Mouse (Mus musculus) MEL (cell line): ENCODE results near the gene Tollip. TPM values are rescaled to one million over a fixed set of nuclear protein-coding genes. Genes with fewer than 3 reads are reported as not detected.

Experiments
- DNase-seq: peaks from one replicate; pipeline ENCODE4 v3.0.0; 2011; ENCODE audit warnings: low read depth, low spot score
- H3K27ac ChIP-seq: 2 replicates; pipeline ENCODE4 v1.5.1; 2012; ENCODE audit warnings: low read depth, mild to moderate bottlenecking, control low read depth, low read length, moderate library complexity; ENCODE audit not compliant: control insufficient read depth
- H3K27me3 ChIP-seq, 2 experiments: fragments of 150-350 bp in 1 of 2; sonication (generic) in 1 of 2; 2 replicates each; pipeline ENCODE4 v1.6.1; 2012; ENCODE audit warnings: low read length in 2 of 2, mild to moderate bottlenecking in 2 of 2, improper control_type of control experiment in 1 of 2, moderate library complexity in 1 of 2; ENCODE audit not compliant: insufficient read depth in 2 of 2, control insufficient read depth in 1 of 2
- H3K36me3 ChIP-seq, 2 experiments: 2 replicates each; pipeline ENCODE4 v1.6.1; 2012 to 2014; ENCODE audit warnings: low read length in 2 of 2, improper control_type of control experiment in 1 of 2, inconsistent platforms in 1 of 2, mild to moderate bottlenecking in 1 of 2; ENCODE audit not compliant: insufficient read depth in 2 of 2, control insufficient read depth in 1 of 2
- H3K4me1 ChIP-seq, 2 experiments: fragments of 150-350 bp in 1 of 2; sonication (generic) in 1 of 2; 2 replicates each; pipeline ENCODE4 v1.6.1; 2012; ENCODE audit warnings: low read length in 2 of 2, improper control_type of control experiment in 1 of 2, mild to moderate bottlenecking in 1 of 2; ENCODE audit not compliant: insufficient read depth in 2 of 2, control insufficient read depth in 1 of 2
- H3K4me3 ChIP-seq, 2 experiments: fragments of 150-350 bp in 1 of 2; sonication (generic) in 1 of 2; 2 replicates each; pipeline ENCODE4 v1.5.1; 2012; ENCODE audit warnings: low read depth in 2 of 2, low read length in 2 of 2, mild to moderate bottlenecking in 2 of 2, moderate library complexity in 2 of 2, control low read depth in 1 of 2, improper control_type of control experiment in 1 of 2; ENCODE audit not compliant: control insufficient read depth in 1 of 2, insufficient read depth in 1 of 2
- H3K79me2 ChIP-seq: 2 replicates; pipeline ENCODE4 v1.6.1; 2012; ENCODE audit warnings: mild to moderate bottlenecking, low read length, moderate library complexity; ENCODE audit not compliant: control insufficient read depth, poor library complexity, insufficient read depth
- H3K9ac ChIP-seq: 2 replicates; pipeline ENCODE4 v1.6.1; 2012; ENCODE audit warnings: low read depth, mild to moderate bottlenecking, control low read depth, low read length, moderate library complexity; ENCODE audit not compliant: control insufficient read depth, poor library complexity, severe bottlenecking
- H3K9me3 ChIP-seq: fragments of 150-350 bp; sonication (generic); replicated peaks from 2 replicates; pipeline ENCODE4 v1.6.1; 2012; ENCODE audit warnings: mild to moderate bottlenecking, low read length, improper control_type of control experiment, moderate library complexity; ENCODE audit not compliant: insufficient read depth
- CHD1 ChIP-seq: IDR thresholded peaks from 2 replicates; pipeline ENCODE4 v1.6.1; 2012; ENCODE audit warnings: low read depth, mild to moderate bottlenecking, inconsistent platforms, low read length, improper control_type of control experiment
- CTCF ChIP-seq, 3 experiments: IDR thresholded peaks in 2 of 3; conservative IDR thresholded peaks in 1 of 3; 2 replicates each; pipeline ENCODE4 v1.5.1; 2011 to 2012; ENCODE audit warnings: low read length in 3 of 3, low read depth in 2 of 3, mild to moderate bottlenecking in 2 of 3, improper control_type of control experiment in 1 of 3, inconsistent platforms in 1 of 3, mixed read lengths in 1 of 3, moderate library complexity in 1 of 3; ENCODE audit not compliant: control insufficient read depth in 1 of 3, insufficient read depth in 1 of 3, poor library complexity in 1 of 3, severe bottlenecking in 1 of 3
- ELF1 ChIP-seq: IDR thresholded peaks from 2 replicates; pipeline ENCODE4 v1.6.1; 2014; ENCODE audit warnings: low read depth, mild to moderate bottlenecking, inconsistent platforms, low read length, improper control_type of control experiment, moderate library complexity
- EP300 ChIP-seq, 2 experiments: IDR thresholded peaks; 2 replicates each; pipeline ENCODE4 v1.6.1; 2011; ENCODE audit warnings: improper control_type of control experiment in 2 of 2, low read length in 2 of 2, low read depth in 1 of 2, mild to moderate bottlenecking in 1 of 2
- ETS1 ChIP-seq: IDR thresholded peaks from 2 replicates; pipeline ENCODE4 v1.6.1; 2012; ENCODE audit warnings: low read depth, mild to moderate bottlenecking, inconsistent platforms, low read length, improper control_type of control experiment, moderate library complexity
- GABPA ChIP-seq: IDR thresholded peaks from 2 replicates; pipeline ENCODE4 v1.6.1; 2012; ENCODE audit warnings: low read depth, mild to moderate bottlenecking, inconsistent platforms, low read length, improper control_type of control experiment, moderate library complexity
- JUND ChIP-seq: IDR thresholded peaks from 2 replicates; pipeline ENCODE4 v1.6.1; 2011; ENCODE audit warnings: low read depth, mild to moderate bottlenecking, improper control_type of control experiment, low read length
- MAZ ChIP-seq: IDR thresholded peaks from 2 replicates; pipeline ENCODE4 v1.6.1; 2012; ENCODE audit warnings: low read depth, mild to moderate bottlenecking, inconsistent platforms, low read length, improper control_type of control experiment
- MXI1 ChIP-seq: IDR thresholded peaks from 2 replicates; pipeline ENCODE4 v1.6.1; 2011; ENCODE audit warnings: mild to moderate bottlenecking, low read depth, low read length, improper control_type of control experiment
- MYB ChIP-seq: IDR thresholded peaks from 2 replicates; pipeline ENCODE4 v1.6.1; 2011; ENCODE audit warnings: mild to moderate bottlenecking, low read depth, low read length, improper control_type of control experiment
- MYC ChIP-seq: IDR thresholded peaks from 2 replicates; pipeline ENCODE4 v1.6.1; 2011; ENCODE audit warnings: low read depth, mild to moderate bottlenecking, low read length, improper control_type of control experiment, moderate library complexity
- NELFE ChIP-seq: IDR thresholded peaks from 2 replicates; pipeline ENCODE4 v1.6.1; 2011; ENCODE audit warnings: low read depth, low read length, improper control_type of control experiment
- NRF1 ChIP-seq: IDR thresholded peaks from 2 replicates; pipeline ENCODE4 v1.6.1; 2014; ENCODE audit warnings: low read depth, mild to moderate bottlenecking, inconsistent platforms, low read length, improper control_type of control experiment, moderate library complexity; ENCODE audit not compliant: poor library complexity, insufficient read depth, severe bottlenecking
- POLR2AphosphoS2 ChIP-seq: IDR thresholded peaks from 2 replicates; pipeline ENCODE4 v1.6.1; 2011; ENCODE audit warnings: low read length, improper control_type of control experiment
- RAD21 ChIP-seq: IDR thresholded peaks from 2 replicates; pipeline ENCODE4 v1.6.1; 2011; ENCODE audit warnings: mild to moderate bottlenecking, low read depth, low read length, improper control_type of control experiment
- USF1 ChIP-seq: IDR thresholded peaks from 2 replicates; pipeline ENCODE4 v1.6.1; 2014; ENCODE audit warnings: low read depth, mild to moderate bottlenecking, inconsistent platforms, low read length, improper control_type of control experiment, moderate library complexity
- ZKSCAN1 ChIP-seq: IDR thresholded peaks from 2 replicates; pipeline ENCODE4 v1.6.1; 2012; ENCODE audit warnings: low read depth, mild to moderate bottlenecking, inconsistent platforms, low read length, improper control_type of control experiment, moderate library complexity
- ZMIZ1 ChIP-seq: IDR thresholded peaks from 2 replicates; pipeline ENCODE4 v1.6.1; 2012; ENCODE audit warnings: low read depth, mild to moderate bottlenecking, inconsistent platforms, low read length, improper control_type of control experiment, moderate library complexity
- ZNF384 ChIP-seq: IDR thresholded peaks from 2 replicates; pipeline ENCODE4 v1.6.1; 2012; ENCODE audit warnings: low read depth, mild to moderate bottlenecking, inconsistent platforms, low read length, improper control_type of control experiment
- polyA plus RNA-seq, 2 experiments: library from polyadenylated mRNA; stranded (reverse) in 1 of 2; unstranded in 1 of 2; fragments of >175 nt in 1 of 2; fragments of >200 nt in 1 of 2; gene quantifications; 2 replicates each; pipeline versions ENCODE4 v1.2.1 to v1.2.4; 2012; ENCODE audit warnings: low replicate concordance in 2 of 2, low read depth in 1 of 2; ENCODE audit not compliant: insufficient read length in 2 of 2, insufficient read depth in 1 of 2, missing spikeins in 1 of 2
- total RNA-seq: library from RNA; depleted of rRNA; stranded (reverse); fragments of 300-350 nt; gene quantifications from 2 replicates; pipeline ENCODE4 v1.2.3, GENCODE M21; 2012

Tollip gene
- total and polyA plus RNA-seq, 3 experiments = 35.6 to 63.8 (median 53.4) TPM

GRCm38 (mm10) chr7:141870553-141870952 lies 47.8 kb downstream of the Tollip start:
- H3K9me3 ChIP-seq = no peaks in the 10 kb centered on the region
- no peaks in the 10 kb centered on the region for H3K36me3 ChIP-seq
- DNase-seq = no peak
- H3K4me3 ChIP-seq = no peak overlapping the region
- no peaks in the 10 kb centered on the region for H3K79me2 ChIP-seq
- no peaks in the 10 kb centered on the region for H3K27me3 ChIP-seq
- no peak overlapping the region for H3K27ac ChIP-seq
- H3K9ac ChIP-seq = no peak overlapping the region
- no peaks in the 10 kb centered on the region for H3K4me1 ChIP-seq
- TF ChIP-seq NRF1 (no peak), ZNF384 (no peak), ETS1 (no peak), RAD21 (peak; percentile 8), EP300 (IDR thresholded peaks at IDR 0.05; ENCODE audit: low read depth in 1 of 2, low read length in 2 of 2) (no peak), JUND (no peak), CTCF (IDR thresholded peaks at IDR 0.05 in 2 of 3, conservative IDR thresholded peaks at IDR 0.05 in 1 of 3; ENCODE audit: control insufficient read depth in 1 of 3, insufficient read depth in 1 of 3, low read depth in 2 of 3, low read length in 3 of 3, poor library complexity in 1 of 3, severe bottlenecking in 1 of 3) (0 out of 6 replicates have a peak, but pooled peaks of 2 of the 3 experiments have one; percentile 3 to 16), MAZ (no peak)

- no peaks in the 10 kb centered on the region for H3K36me3 ChIP-seq
- H3K79me2 ChIP-seq = no peaks in the 10 kb centered on the region
- no peak overlapping the region for H3K9ac ChIP-seq
- H3K4me1 ChIP-seq = no peaks in the 10 kb centered on the region
- no peak overlapping the region for H3K27ac ChIP-seq
- H3K4me3 ChIP-seq = no peak overlapping the region
- H3K9me3 ChIP-seq = no peaks in the 10 kb centered on the region
- TF ChIP-seq POLR2AphosphoS2 (no peak), JUND (no peak), MXI1 (no peak), USF1 (no peak), MYB (no peak), ZMIZ1 (no peak), GABPA (no peak), ELF1 (no peak), NELFE (no peak), RAD21 (no peak), CHD1 (no peak), MYC (no peak), ZKSCAN1 (no peak)
- DNase-seq = no peak
- H3K27me3 ChIP-seq = no peaks in the 10 kb centered on the region
Observed at GRCm38 (mm10) chr7:141869644-141870043, 48.7 kb downstream of the Tollip start.
